Mouse (Mus musculus): Measurements from ENCODE around the gene Lrig1. TPM values are rescaled to one million over a fixed set of nuclear protein-coding genes. Genes with fewer than 3 reads are reported as not detected.

The Lrig1 gene
- polyA plus RNA-seq, 1 experiment from 2014 or later: 13.5 TPM

DNA sequence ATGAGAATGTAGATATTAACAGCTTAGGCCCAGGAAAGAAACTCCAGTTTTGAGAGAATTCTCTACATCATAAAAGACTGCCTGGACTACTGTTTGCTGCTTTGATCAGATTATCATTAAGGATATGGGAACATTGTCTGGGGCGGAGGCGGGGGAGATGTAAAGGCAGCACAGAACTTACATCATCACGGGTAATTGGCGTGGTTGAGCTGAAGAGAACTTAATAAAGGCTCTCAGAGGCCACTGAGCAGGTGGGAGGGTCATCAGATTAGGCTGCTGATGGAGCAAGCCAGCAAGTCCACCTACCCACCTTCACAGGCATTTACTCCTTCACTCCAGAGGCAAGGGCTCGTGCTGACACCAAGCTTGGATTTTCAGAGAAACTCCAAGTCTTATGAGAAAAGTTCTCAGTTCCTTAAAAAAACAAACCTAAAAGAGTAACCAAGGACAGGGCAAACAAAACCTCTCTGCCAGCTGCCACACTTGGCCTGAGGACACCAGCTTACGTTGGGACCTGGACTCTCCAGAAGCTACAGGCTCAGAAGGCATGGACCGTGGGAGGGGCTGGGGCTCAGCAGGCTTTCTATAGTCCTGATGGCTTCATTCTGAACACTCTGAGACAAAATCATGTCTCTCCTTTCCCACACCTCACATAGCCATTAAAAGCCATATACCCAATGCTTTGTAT lies 33.4 kb downstream of the Lrig1 start:
- Histone ChIP-seq H3K4me1 (ENCODE audit: insufficient read depth) (peaks cover 13% of the 10 kb centered on the region), H3K9me3 (ENCODE audit: low read depth, low read length) (no peaks in the 10 kb centered on the region)

DNA sequence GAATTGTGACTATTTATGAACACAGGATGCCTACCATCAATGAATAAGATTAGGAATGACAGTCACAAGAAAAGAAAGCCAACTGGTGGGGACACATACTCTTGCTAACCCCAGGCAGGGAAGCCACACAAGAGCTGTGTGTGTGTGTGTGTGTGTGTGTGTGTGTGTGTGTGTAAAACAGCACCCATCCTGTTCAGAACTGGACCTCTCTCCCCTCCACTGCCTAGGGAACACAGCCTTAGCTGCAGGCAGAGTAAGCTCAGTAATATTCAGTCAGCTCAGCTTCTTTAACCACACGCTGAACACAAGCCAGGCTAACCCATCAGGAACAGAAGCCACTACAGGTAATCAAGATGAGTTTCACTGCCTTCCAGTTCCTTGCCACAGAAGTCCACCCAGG lies 34.3 kb downstream of the Lrig1 start:
- Histone ChIP-seq H3K9me3 (ENCODE audit: low read depth, low read length) (no peaks in the 10 kb centered on the region), H3K4me2 (no peak overlapping the region), H3K27me3 (ENCODE audit: insufficient read depth, low read length) (no peaks in the 10 kb centered on the region), H3K36me3 (ENCODE audit: insufficient read depth) (no peaks in the 10 kb centered on the region; the same call in 1 of the 2 replicates), H3K4me3 (ENCODE audit: low read depth, low read length) (no peak overlapping the region), H3K27ac (ENCODE audit: low read depth) (no peak overlapping the region), H3K4me1 (ENCODE audit: insufficient read depth) (peaks cover 13% of the 10 kb centered on the region), H3K9ac (no peak overlapping the region)
- 74% methylated on average over 1 of the region's 1 CpGs for WGBS
- DNase-seq (no peak), ATAC-seq (ENCODE audit: insufficient read depth) (no peak)
- TF ChIP-seq CTCF (IDR thresholded peaks at IDR 0.05; ENCODE audit: low read depth): no peak

More for the DNA sequence above, 33.4 kb downstream of the Lrig1 start:
- H3K4me2 ChIP-seq: no peak overlapping the region
- H3K36me3 ChIP-seq (ENCODE audit: insufficient read depth): no peaks in the 10 kb centered on the region; the same call in 1 of the 2 replicates
- H3K27me3 ChIP-seq (ENCODE audit: insufficient read depth, low read length): no peaks in the 10 kb centered on the region
- no peak overlapping the region for H3K9ac ChIP-seq
- TF ChIP-seq CTCF (IDR thresholded peaks at IDR 0.05; ENCODE audit: low read depth): no peak
- DNase-seq: no peak
- WGBS: 62% methylated on average over 7 of the region's 7 CpGs
- H3K4me3 ChIP-seq (ENCODE audit: low read depth, low read length): no peak overlapping the region
- H3K27ac ChIP-seq (ENCODE audit: low read depth): no peak overlapping the region
- no peak for ATAC-seq (ENCODE audit: insufficient read depth)

DNA sequence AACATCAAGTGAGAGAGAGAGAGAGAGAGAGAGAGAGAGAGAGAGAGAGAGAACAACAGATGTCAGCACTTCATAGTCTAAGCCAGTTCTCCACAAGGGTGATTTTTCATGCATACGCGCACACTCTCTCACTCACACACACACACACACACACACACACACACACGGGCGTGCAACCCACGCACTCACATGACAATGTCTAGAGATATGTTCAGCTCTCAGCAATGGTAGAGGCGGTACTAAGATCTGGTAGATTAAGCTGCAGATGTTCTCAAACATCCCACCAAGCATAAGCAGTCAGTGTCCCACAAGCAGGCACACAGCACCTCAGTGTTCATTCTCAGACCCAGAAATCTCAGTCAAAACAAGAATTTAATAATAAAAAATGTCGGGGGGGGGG lies 34.7 kb downstream of the Lrig1 start:
- no peaks in the 10 kb centered on the region for H3K9me3 ChIP-seq (ENCODE audit: low read depth, low read length)
- ATAC-seq (ENCODE audit: insufficient read depth) (no peak), DNase-seq (no peak)
- TF ChIP-seq CTCF (IDR thresholded peaks at IDR 0.05; ENCODE audit: low read depth): no peak
- no peak overlapping the region for H3K4me3 ChIP-seq (ENCODE audit: low read depth, low read length)
- no peak overlapping the region for H3K27ac ChIP-seq (ENCODE audit: low read depth)
- 53% methylated on average over 7 of the region's 7 CpGs for WGBS
- H3K4me2 ChIP-seq: no peak overlapping the region
- peaks cover 13% of the 10 kb centered on the region for H3K4me1 ChIP-seq (ENCODE audit: insufficient read depth)
- no peaks in the 10 kb centered on the region; the same call in 1 of the 2 replicates for H3K36me3 ChIP-seq (ENCODE audit: insufficient read depth)
- H3K27me3 ChIP-seq (ENCODE audit: insufficient read depth, low read length): no peaks in the 10 kb centered on the region
- H3K9ac ChIP-seq: no peak overlapping the region

DNA sequence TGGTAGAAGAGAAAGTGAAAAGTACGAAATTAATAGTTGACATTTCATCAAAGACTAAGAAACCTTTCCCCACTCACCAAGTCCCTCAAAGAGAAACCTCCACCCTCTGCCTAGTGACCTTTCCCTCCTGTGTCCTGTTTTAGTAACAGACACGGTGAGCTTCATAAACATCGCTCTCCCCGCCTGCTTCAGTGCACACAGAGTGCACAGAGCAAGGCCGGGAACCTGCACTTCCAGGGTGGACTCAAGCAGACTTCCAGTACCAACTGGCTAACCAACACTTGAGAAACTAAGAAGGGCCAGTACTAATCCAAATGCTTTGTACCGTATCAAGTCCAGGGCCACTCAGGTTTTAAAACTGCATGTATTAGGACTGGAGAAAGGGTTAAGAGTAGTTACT lies 36.0 kb downstream of the Lrig1 start:
- Histone ChIP-seq H3K27me3 (ENCODE audit: insufficient read depth, low read length) (no peaks in the 10 kb centered on the region), H3K4me1 (ENCODE audit: insufficient read depth) (peaks cover 10% of the 10 kb centered on the region), H3K9ac (no peak overlapping the region), H3K4me2 (no peak overlapping the region), H3K4me3 (ENCODE audit: low read depth, low read length) (no peak overlapping the region), H3K36me3 (ENCODE audit: insufficient read depth) (no peaks in the 10 kb centered on the region; the same call in 1 of the 2 replicates), H3K27ac (ENCODE audit: low read depth) (no peak overlapping the region), H3K9me3 (ENCODE audit: low read depth, low read length) (no peaks in the 10 kb centered on the region)
- 64% methylated on average over 6 of the region's 6 CpGs for whole genome bisulfite sequencing
- ATAC-seq (ENCODE audit: insufficient read depth) (no peak), DNase-seq (no peak)
- TF ChIP-seq CTCF (IDR thresholded peaks at IDR 0.05; ENCODE audit: low read depth): no peak

DNA sequence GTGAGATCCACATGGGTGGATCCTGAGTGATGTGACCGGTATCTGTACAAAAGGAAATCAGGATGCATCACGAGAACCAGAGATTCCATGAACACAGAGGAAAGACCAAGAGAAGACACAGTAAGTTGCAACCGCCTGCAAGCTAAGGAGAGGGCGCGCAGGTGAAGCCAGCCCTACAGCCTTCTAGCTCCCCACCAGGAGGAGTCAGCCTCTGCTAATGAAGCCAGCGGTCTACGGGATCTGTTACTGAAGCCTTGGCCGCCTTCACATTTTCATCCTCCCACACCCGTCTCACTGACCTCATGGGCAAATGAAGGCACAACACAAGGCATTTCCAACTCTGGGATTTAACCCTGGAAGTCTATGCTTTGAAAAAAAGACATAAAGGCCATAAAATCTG lies 38.0 kb downstream of the Lrig1 start:
- 86% methylated on average over 9 of the region's 9 CpGs for WGBS

DNA sequence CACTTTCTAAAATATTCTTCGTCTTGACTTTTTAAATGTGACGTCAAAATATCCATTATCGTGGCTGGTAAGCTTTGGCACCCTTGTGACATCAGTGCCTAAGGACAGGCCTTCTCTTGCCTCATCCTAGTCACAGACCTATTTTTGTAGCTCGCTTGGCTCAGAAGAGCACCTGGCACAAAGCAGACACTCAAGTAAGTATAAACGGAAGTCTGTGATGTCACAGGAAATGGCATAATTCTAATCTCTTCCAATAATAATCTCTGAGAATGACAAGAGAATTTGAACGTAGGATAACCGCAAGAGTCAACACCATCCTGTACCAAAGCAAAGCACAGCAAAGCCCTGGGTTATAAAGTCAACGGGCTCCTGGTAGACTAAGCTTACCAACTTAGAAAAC lies 38.6 kb downstream of the Lrig1 start:
- no peak for DNase-seq
- H3K9ac ChIP-seq: no peak overlapping the region

More for the DNA sequence above, 38.0 kb downstream of the Lrig1 start:
- Histone ChIP-seq H3K36me3 (ENCODE audit: insufficient read depth) (no peaks in the 10 kb centered on the region; the same call in 1 of the 2 replicates), H3K4me2 (no peak overlapping the region), H3K4me1 (ENCODE audit: insufficient read depth) (0 out of 2 replicates have a peak, but pooled peaks cover 4% of the 10 kb centered on the region), H3K9ac (no peak overlapping the region), H3K9me3 (ENCODE audit: low read depth, low read length) (no peaks in the 10 kb centered on the region), H3K27ac (ENCODE audit: low read depth) (no peak overlapping the region), H3K4me3 (ENCODE audit: low read depth, low read length) (no peak overlapping the region), H3K27me3 (ENCODE audit: insufficient read depth, low read length) (no peaks in the 10 kb centered on the region; the same call in 1 of the 2 replicates)
- DNase-seq: no peak
- no peak for TF ChIP-seq CTCF (IDR thresholded peaks at IDR 0.05; ENCODE audit: low read depth)
- no peak for ATAC-seq (ENCODE audit: insufficient read depth)

DNA sequence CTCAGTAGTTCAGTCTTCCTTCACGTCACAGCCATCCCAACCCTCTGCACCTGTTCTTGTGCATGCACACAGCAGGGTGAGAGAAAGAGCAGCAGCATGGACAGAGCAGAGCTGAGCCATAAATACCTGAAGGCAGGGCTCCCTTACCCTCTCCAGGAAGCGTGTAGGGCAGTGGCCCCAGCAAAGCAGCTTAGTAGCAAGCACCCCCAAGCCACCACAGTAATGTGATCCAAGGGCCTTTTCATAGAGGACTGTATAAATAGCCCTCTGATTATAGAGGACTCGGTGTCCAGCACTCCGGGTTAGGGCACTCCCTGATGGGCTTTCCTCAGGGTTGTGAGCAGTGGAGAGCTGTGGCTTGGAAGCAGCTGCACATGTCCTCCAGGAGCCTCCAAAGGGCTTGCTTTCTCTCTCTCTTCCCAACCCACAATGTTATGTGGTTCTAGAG lies 40.0 kb downstream of the Lrig1 start:
- H3K4me1 ChIP-seq (ENCODE audit: insufficient read depth): 0 out of 2 replicates have a peak, but pooled peaks cover 3% of the 10 kb centered on the region
- no peak overlapping the region for H3K27ac ChIP-seq (ENCODE audit: low read depth)
- no peaks in the 10 kb centered on the region; the same call in 1 of the 2 replicates for H3K27me3 ChIP-seq (ENCODE audit: insufficient read depth, low read length)
- no peak overlapping the region for H3K9ac ChIP-seq
- TF ChIP-seq CTCF (IDR thresholded peaks at IDR 0.05; ENCODE audit: low read depth): no peak
- no peak for DNase-seq
- no peaks in the 10 kb centered on the region for H3K9me3 ChIP-seq (ENCODE audit: low read depth, low read length)
- WGBS: 58% methylated on average over 4 of the region's 4 CpGs
- no peaks in the 10 kb centered on the region; the same call in 1 of the 2 replicates for H3K36me3 ChIP-seq (ENCODE audit: insufficient read depth)
- no peak overlapping the region for H3K4me2 ChIP-seq
- ATAC-seq (ENCODE audit: insufficient read depth): 0 out of 2 replicates have a peak, but pooled peaks have one; percentile 31
- H3K4me3 ChIP-seq (ENCODE audit: low read depth, low read length): no peak overlapping the region

More for the DNA sequence above, 38.6 kb downstream of the Lrig1 start:
- no peak for TF ChIP-seq CTCF (IDR thresholded peaks at IDR 0.05; ENCODE audit: low read depth)
- no peak for ATAC-seq (ENCODE audit: insufficient read depth)
- H3K36me3 ChIP-seq (ENCODE audit: insufficient read depth): no peaks in the 10 kb centered on the region; the same call in 1 of the 2 replicates
- no peak overlapping the region for H3K27ac ChIP-seq (ENCODE audit: low read depth)
- 82% methylated on average over 8 of the region's 8 CpGs for WGBS
- no peak overlapping the region for H3K4me3 ChIP-seq (ENCODE audit: low read depth, low read length)
- no peaks in the 10 kb centered on the region for H3K9me3 ChIP-seq (ENCODE audit: low read depth, low read length)
- H3K4me2 ChIP-seq: no peak overlapping the region
- H3K27me3 ChIP-seq (ENCODE audit: insufficient read depth, low read length): no peaks in the 10 kb centered on the region; the same call in 1 of the 2 replicates
- H3K4me1 ChIP-seq (ENCODE audit: insufficient read depth): 0 out of 2 replicates have a peak, but pooled peaks cover 4% of the 10 kb centered on the region

Measured in lung, embryonic 14.5 days (tissue).